Mouse (Mus musculus) heart, postnatal 0 days (tissue): ENCODE measurements at regions not wholly inside any gene's neighbourhood (a gene's known extent, or its start where the extent isn't known, plus 50 kb on each side); places are given as distances from the start of the nearest gene placed in this dataset.

Experiments used
- ATAC-seq: fragments of 200-750 bp; cut with Nextera tagmentation; 2 replicates; pipeline ENCODE4 v1.8.0; 2017; ENCODE audit warnings: low read depth, moderate number of reproducible peaks, moderate library complexity; ENCODE audit not compliant: insufficient read depth
- DNase-seq: peaks from one replicate; pipeline ENCODE4 v3.0.0-alpha.2; 2016; ENCODE audit warnings: low spot score
- H3K27ac ChIP-seq: fragments of 300-500 bp; sonication (generic); 2 replicates; pipeline ENCODE4 v1.5.1; 2014; ENCODE audit warnings: low read depth, mild to moderate bottlenecking
- H3K27me3 ChIP-seq: fragments of 300-500 bp; sonication (generic); 2 replicates; pipeline ENCODE4 v1.6.1; 2014; ENCODE audit warnings: low read length, mixed read lengths; ENCODE audit not compliant: control insufficient read depth, insufficient read depth
- H3K36me3 ChIP-seq: fragments of 300-500 bp; sonication (generic); replicated peaks from 2 replicates; pipeline ENCODE4 v1.6.1; 2014; ENCODE audit warnings: low read length, mixed read lengths; ENCODE audit not compliant: control insufficient read depth, insufficient read depth
- H3K4me1 ChIP-seq: fragments of 300-500 bp; sonication (generic); 2 replicates; pipeline ENCODE4 v1.6.1; 2014; ENCODE audit warnings: antibody characterized with exemption; ENCODE audit not compliant: control insufficient read depth, insufficient read depth
- H3K4me2 ChIP-seq: fragments of 300-500 bp; sonication (generic); 2 replicates; pipeline ENCODE4 v1.6.1; 2014; ENCODE audit warnings: low read depth, mild to moderate bottlenecking, low read length, moderate library complexity
- H3K4me3 ChIP-seq: fragments of 300-500 bp; sonication (generic); 2 replicates; pipeline ENCODE4 v1.5.1; 2014; ENCODE audit warnings: low read depth, low read length
- H3K9ac ChIP-seq: fragments of 300-500 bp; sonication (generic); replicated peaks from 2 replicates; pipeline ENCODE4 v1.6.1; 2014; ENCODE audit warnings: low read depth, low read length, mixed read lengths
- H3K9me3 ChIP-seq: fragments of 300-500 bp; sonication (generic); replicated peaks from 2 replicates; pipeline ENCODE4 v1.6.1; 2016; ENCODE audit warnings: low read length; ENCODE audit not compliant: control insufficient read depth
- CTCF ChIP-seq: IDR thresholded peaks from 2 replicates; pipeline ENCODE4 v1.5.1; 2016; ENCODE audit warnings: antibody characterized with exemption, control low read depth, low read depth
- EP300 ChIP-seq: IDR thresholded peaks from 2 replicates; pipeline ENCODE4 v1.6.1; 2016; ENCODE audit warnings: antibody characterized with exemption, low read depth
- WGBS: fragments of 180-500 bp; shearing (Covaris S2); extraction: QIAGEN DNeasy Blood & Tissue Kit; methylation state at CpG from one replicate; pipeline ENCODE4 v1.1.7; 2014; 5-methylcytosine and 5-hydroxymethylcytosine counted together

GRCm38 (mm10) chr5:91790412-91790811, 172.5 kb downstream of the Rchy1 start:
- H3K4me2 ChIP-seq = no peak overlapping the region
- no peak for TF ChIP-seq CTCF
- TF ChIP-seq EP300 = no peak
- no peak overlapping the region for H3K27ac ChIP-seq
- no peak overlapping the region for H3K4me3 ChIP-seq
- H3K9ac ChIP-seq = no peak overlapping the region
- no peaks in the 10 kb centered on the region for H3K4me1 ChIP-seq
- DNase-seq (no peak), ATAC-seq (no peak)
- no peaks in the 10 kb centered on the region for H3K27me3 ChIP-seq
- no peaks in the 10 kb centered on the region for H3K36me3 ChIP-seq
- H3K9me3 ChIP-seq = no peaks in the 10 kb centered on the region
- 53% methylated on average over 2 of the region's 2 CpGs for WGBS

GRCm38 (mm10) chr5:91783966-91784365, 178.9 kb downstream of the Rchy1 start:
- TF ChIP-seq CTCF = no peak
- no peak for TF ChIP-seq EP300
- Histone ChIP-seq H3K27me3 (no peaks in the 10 kb centered on the region), H3K9me3 (no peaks in the 10 kb centered on the region), H3K27ac (no peak overlapping the region), H3K36me3 (no peaks in the 10 kb centered on the region), H3K4me3 (no peak overlapping the region), H3K9ac (no peak overlapping the region), H3K4me1 (no peaks in the 10 kb centered on the region), H3K4me2 (no peak overlapping the region)
- DNase-seq (no peak), ATAC-seq (no peak)
- WGBS = 80% methylated on average over 8 of the region's 8 CpGs

- Histone ChIP-seq H3K4me1 (no peaks in the 10 kb centered on the region), H3K9me3 (no peaks in the 10 kb centered on the region), H3K4me3 (no peak overlapping the region), H3K4me2 (no peak overlapping the region), H3K9ac (no peak overlapping the region), H3K36me3 (no peaks in the 10 kb centered on the region), H3K27ac (no peak overlapping the region), H3K27me3 (no peaks in the 10 kb centered on the region)
- ATAC-seq = no peak
- DNase-seq = no peak
- TF ChIP-seq EP300 = no peak
- no peak for TF ChIP-seq CTCF
Observed at GRCm38 (mm10) chr5:91776971-91777370, 185.9 kb downstream of the Rchy1 start.

GRCm38 (mm10) chr5:91774065-91774464, 188.8 kb downstream of the Rchy1 start:
- WGBS = 89% methylated on average over 3 of the region's 3 CpGs
- Histone ChIP-seq H3K4me3 (no peak overlapping the region), H3K36me3 (no peaks in the 10 kb centered on the region), H3K27me3 (no peaks in the 10 kb centered on the region), H3K9ac (no peak overlapping the region), H3K27ac (no peak overlapping the region), H3K9me3 (no peaks in the 10 kb centered on the region), H3K4me2 (no peak overlapping the region), H3K4me1 (no peaks in the 10 kb centered on the region)
- DNase-seq (no peak), ATAC-seq (no peak)
- TF ChIP-seq EP300 = no peak

GRCm38 (mm10) chr5:91767886-91768285, 195.0 kb downstream of the Rchy1 start:
- Histone ChIP-seq H3K9ac (no peak overlapping the region), H3K4me3 (no peak overlapping the region), H3K4me1 (no peaks in the 10 kb centered on the region), H3K4me2 (no peak overlapping the region), H3K27ac (no peak overlapping the region), H3K36me3 (no peaks in the 10 kb centered on the region), H3K9me3 (no peaks in the 10 kb centered on the region), H3K27me3 (no peaks in the 10 kb centered on the region)
- TF ChIP-seq CTCF = no peak
- no peak for TF ChIP-seq EP300
- 77% methylated on average over 7 of the region's 7 CpGs for WGBS
- DNase-seq = no peak
- ATAC-seq = no peak

- Histone ChIP-seq H3K27ac (no peak overlapping the region), H3K4me3 (no peak overlapping the region), H3K9ac (no peak overlapping the region; the same call in 1 of the 2 replicates), H3K4me1 (no peaks in the 10 kb centered on the region), H3K36me3 (no peaks in the 10 kb centered on the region), H3K4me2 (no peak overlapping the region), H3K27me3 (no peaks in the 10 kb centered on the region), H3K9me3 (no peaks in the 10 kb centered on the region)
- TF ChIP-seq EP300 = no peak
- TF ChIP-seq CTCF = no peak
- ATAC-seq = no peak
- WGBS = 67% methylated on average over 10 of the region's 10 CpGs
- DNase-seq = no peak
Observed at GRCm38 (mm10) chr5:91767060-91767459, 195.8 kb downstream of the Rchy1 start.
